10 mouse cellular contexts compared by ENCODE assay signal in the genomic region with DNA sequence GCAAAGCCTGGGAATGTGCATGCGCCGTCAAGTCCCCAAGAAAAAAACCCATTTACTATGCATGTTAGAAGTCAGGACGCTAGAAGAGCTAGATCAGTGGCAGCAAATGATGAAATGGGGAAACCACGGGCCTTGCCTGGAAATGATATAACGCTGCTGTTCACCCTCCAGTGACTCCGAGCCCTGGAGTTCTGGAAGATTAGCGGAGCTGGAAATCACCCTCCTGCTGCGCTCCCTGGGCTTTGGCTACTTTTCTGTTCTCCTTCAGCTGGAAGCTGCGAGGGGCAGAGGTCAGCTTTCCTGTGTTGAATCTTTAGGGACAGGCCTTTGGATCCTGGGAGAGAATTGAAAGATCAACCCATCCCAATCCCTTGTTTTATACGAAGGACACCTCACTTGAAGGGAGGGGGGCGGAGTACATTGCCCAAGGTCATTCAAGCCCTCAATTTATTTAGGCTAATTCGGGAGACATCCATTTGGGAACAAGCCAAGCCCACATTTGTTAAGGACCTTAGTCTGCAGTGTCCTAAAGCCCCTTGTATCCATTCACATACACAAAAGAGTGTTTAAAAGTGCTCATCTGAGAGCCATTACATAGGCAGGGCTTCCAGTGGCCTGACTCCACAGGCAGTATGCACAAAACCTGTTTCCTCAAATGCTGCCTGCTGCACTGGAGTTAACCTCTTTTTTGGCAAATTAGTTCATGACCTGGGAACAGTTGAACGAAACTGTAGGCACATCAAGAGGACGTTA. TPM values are rescaled to one million over a fixed set of nuclear protein-coding genes. Genes with fewer than 3 reads are reported as not detected.
DNase-seq lines count a peak whose midpoint lies in the region; ATAC-seq and TF ChIP-seq lines count a peak whose summit lies in the region.
"Had no signal": no experiment of that assay in that cellular context is flagged by ENCODE, and none has a peak within 500 bp of the region (broad histone marks: within the 10 kb centered on the region; RNA-seq: fewer than 3 reads in every experiment).

No protein-coding gene starts in this region.

- H3K4me2 ChIP-seq in forebrain, embryonic 14.5 days (ENCODE audit: low read length): no peak overlapping the region
- no peak overlapping the region for H3K4me2 ChIP-seq in forebrain, postnatal 0 days (ENCODE audit: low read depth)
- H3K4me2 ChIP-seq in kidney, embryonic 14.5 days (replicated peaks; ENCODE audit: low read depth, low read length): no peak overlapping the region
- H3K4me2 ChIP-seq: heart, embryonic 13.5 days; liver, embryonic 13.5 days had no signal

- CTCF ChIA-PET in Patski (lab: Charles Lee): interaction anchor here (1.5 to 2.9 kb wide), 3 partner anchors 216 to 1274 kb away, joined by 3 to 13 read pairs (median 6); no protein-coding TSS in a partner anchor

- H3K4me3 ChIP-seq in forebrain, embryonic 14.5 days (ENCODE audit: low read depth, low read length): no peak overlapping the region
- no peak overlapping the region for H3K4me3 ChIP-seq in forebrain, postnatal 0 days (ENCODE audit: low read depth, low read length)
- no peak overlapping the region for H3K4me3 ChIP-seq in kidney, embryonic 14.5 days (ENCODE audit: low read length)
- H3K4me3 ChIP-seq: heart, embryonic 13.5 days; liver, embryonic 13.5 days had no signal

- in situ Hi-C loops in Patski (cut with MboI; ENCODE audit: low pct_unique_long_range_greater_than_20kb): loop anchor here (5.0 to 25.0 kb wide), 6 partner anchors 98 to 1402 kb away; no protein-coding TSS in a partner anchor

- no peak for TF ChIP-seq CTCF in forebrain, postnatal 0 days (IDR thresholded peaks at IDR 0.05; ENCODE audit: low read depth)
- no peak for TF ChIP-seq CTCF in Patski (IDR thresholded peaks at IDR 0.05)

- POLR2A ChIA-PET in Patski (lab: Charles Lee): no interaction called here

- no peaks in the 10 kb centered on the region for H3K27me3 ChIP-seq in forebrain, embryonic 14.5 days (replicated peaks; ENCODE audit: control insufficient read depth, insufficient read depth, low read length)
- 0 out of 2 replicates have a peak, but pooled peaks cover 3% of the 10 kb centered on the region for H3K27me3 ChIP-seq in forebrain, postnatal 0 days (ENCODE audit: insufficient read depth, low read length)
- H3K27me3 ChIP-seq in kidney, embryonic 14.5 days (ENCODE audit: control insufficient read depth, insufficient read depth, low read length): no peaks in the 10 kb centered on the region
- H3K27me3 ChIP-seq in Patski: no peaks in the 10 kb centered on the region
- H3K27me3 ChIP-seq: liver, embryonic 13.5 days had no signal

- 9% methylated on average over 14 of the region's 14 CpGs for WGBS in forebrain, embryonic 14.5 days
- WGBS in forebrain, postnatal 0 days: 15% methylated on average over 14 of the region's 14 CpGs
- WGBS in kidney, embryonic 14.5 days: 22% methylated on average over 14 of the region's 14 CpGs

- H3K27ac ChIP-seq in forebrain, embryonic 14.5 days (ENCODE audit: low read depth, low read length): no peak overlapping the region
- H3K27ac ChIP-seq in forebrain, postnatal 0 days (ENCODE audit: low read depth, low read length): no peak overlapping the region
- no peak overlapping the region for H3K27ac ChIP-seq in kidney, embryonic 14.5 days (ENCODE audit: low read depth, low read length)
- H3K27ac ChIP-seq: heart, embryonic 13.5 days; liver, embryonic 13.5 days had no signal

- no peak overlapping the region for H3K9ac ChIP-seq in forebrain, embryonic 14.5 days (ENCODE audit: low read length)
- H3K9ac ChIP-seq in forebrain, postnatal 0 days: no peak overlapping the region
- H3K9ac ChIP-seq in kidney, embryonic 14.5 days (ENCODE audit: low read depth, low read length): no peak overlapping the region
- H3K9ac ChIP-seq: heart, embryonic 13.5 days; liver, embryonic 13.5 days had no signal

- H3K9me3 ChIP-seq in forebrain, embryonic 14.5 days (replicated peaks; ENCODE audit: control insufficient read depth, low read length): no peaks in the 10 kb centered on the region
- no peaks in the 10 kb centered on the region for H3K9me3 ChIP-seq in forebrain, postnatal 0 days (ENCODE audit: low read length)
- H3K9me3 ChIP-seq in kidney, embryonic 14.5 days (ENCODE audit: control insufficient read depth, low read length): no peaks in the 10 kb centered on the region
- H3K9me3 ChIP-seq: heart, embryonic 13.5 days; liver, embryonic 13.5 days had no signal

- no peaks in the 10 kb centered on the region for H3K4me1 ChIP-seq in forebrain, embryonic 14.5 days (ENCODE audit: control insufficient read depth, insufficient read depth, low read length)
- no peaks in the 10 kb centered on the region for H3K4me1 ChIP-seq in forebrain, postnatal 0 days (ENCODE audit: insufficient read depth)
- H3K4me1 ChIP-seq in kidney, embryonic 14.5 days (ENCODE audit: control insufficient read depth, insufficient read depth, low read length): peaks cover 5% of the 10 kb centered on the region; the same call in 1 of the 2 replicates
- H3K4me1 ChIP-seq: heart, embryonic 13.5 days; liver, embryonic 13.5 days had no signal

- no peak for ATAC-seq in forebrain, embryonic 14.5 days
- no peak for ATAC-seq in forebrain, postnatal 0 days
- ATAC-seq in kidney, embryonic 14.5 days (ENCODE audit: low FRiP score, low TSS enrichment): peak; percentile 50; the same call in 1 of the 2 replicates
- peak; percentile 76 for ATAC-seq in Patski
- ATAC-seq in monocyte, adult 5-6 weeks (replicated peaks; ENCODE audit: insufficient number of reproducible peaks, low FRiP score, low TSS enrichment, poor library complexity, severe bottlenecking): no peak

- peak; percentile 8 for DNase-seq in forebrain, embryonic 14.5 days (ENCODE audit: low spot score)
- no peak for DNase-seq in forebrain, postnatal 0 days
- DNase-seq in kidney, adult 11 months: no peak
- peak; percentile 63 for DNase-seq in Patski (ENCODE audit: low read depth, low spot score)
- DNase-seq in kidney, postnatal 4 days: peak; percentile 39 to 60
- no peak for DNase-seq in spleen, postnatal 36 days (ENCODE audit: low spot score in 2 of 2)
- DNase-seq: liver, embryonic 13.5 days had no signal

- no peaks in the 10 kb centered on the region for H3K36me3 ChIP-seq in forebrain, embryonic 14.5 days (ENCODE audit: control insufficient read depth, insufficient read depth, low read length)
- no peaks in the 10 kb centered on the region for H3K36me3 ChIP-seq in forebrain, postnatal 0 days (ENCODE audit: insufficient read depth)
- no peaks in the 10 kb centered on the region for H3K36me3 ChIP-seq in kidney, embryonic 14.5 days (ENCODE audit: control insufficient read depth, insufficient read depth, low read length)
- H3K36me3 ChIP-seq: heart, embryonic 13.5 days; liver, embryonic 13.5 days had no signal

RNA-seq across cellular contexts. Expression of a gene that starts 49.1 kb away (rescaled TPM):
- 36.8 and 39.3 TPM in 2 replicates for polyA plus RNA-seq in forebrain, embryonic 14.5 days (2014; fragmentation: Nextera tagmentation; extraction: Ambion mirVana)
- total RNA-seq in forebrain, postnatal 0 days (2014; rRNA removed): 44.4 and 51.9 TPM in 2 replicates
- polyA plus RNA-seq in forebrain, postnatal 0 days (2015; fragmentation: Nextera tagmentation; extraction: Ambion mirVana): 42.6 and 43.5 TPM in 2 replicates
- 36.2 and 39.4 TPM in 2 replicates for polyA plus RNA-seq in kidney, embryonic 14.5 days (2014; fragmentation: Nextera tagmentation; extraction: Ambion mirVana)
- 28.6 TPM for polyA plus RNA-seq in Patski (2021)
- 12.9 to 18.1 TPM (median 16.6 TPM) in 3 replicates for total RNA-seq in monocyte, adult 5-6 weeks (2017)

Comparison
In these comparisons a context has a peak if more than half of its experiments do, and no peak if none do; other contexts are left out.
1. DNase-seq: peak in forebrain, embryonic 14.5 days (single experiment), Patski (single experiment) and kidney, postnatal 4 days (2 of 2); none in forebrain, postnatal 0 days (single experiment), kidney, adult 11 months (single experiment) and spleen, postnatal 36 days (0 of 2).
2. ATAC-seq: peak in kidney, embryonic 14.5 days (single experiment) and Patski (single experiment); none in forebrain, embryonic 14.5 days (single experiment), forebrain, postnatal 0 days (single experiment) and monocyte, adult 5-6 weeks (single experiment).